Mouse (Mus musculus): ENCODE results near the gene Sept8.
A peak's percentile ranks its signal among the peaks of the same experiment; 100 is the strongest.
"Not testable (repeated sequence)": the region's sequence is repeated elsewhere in the genome, so short reads cannot be mapped to it uniquely, and the experiment has no call there.

The Sept8 gene

GRCm38 (mm10) chr11:53525461-53525860 lies 6.4 kb downstream of the Sept8 start:
- DNase-seq (ENCODE audit: low spot score), result peak; percentile 45

- no peak for DNase-seq (ENCODE audit: low spot score)
Measured at GRCm38 (mm10) chr11:53528397-53529252, 9.6 kb downstream of the Sept8 start.

GRCm38 (mm10) chr11:53529253-53529557 lies 10.1 kb downstream of the Sept8 start:
- no peak for DNase-seq (ENCODE audit: low spot score)

GRCm38 (mm10) chr11:53530001-53530400 lies 10.9 kb downstream of the Sept8 start:
- no peak for DNase-seq (ENCODE audit: low spot score)

GRCm38 (mm10) chr11:53531578-53532230 lies 12.6 kb downstream of the Sept8 start:
- DNase-seq (ENCODE audit: low spot score), result no peak

- DNase-seq (ENCODE audit: low spot score), result no peak
Measured at GRCm38 (mm10) chr11:53532231-53532620, 13.2 kb downstream of the Sept8 start.

GRCm38 (mm10) chr11:53539002-53539491 lies 20.0 kb downstream of the Sept8 start:
- no peak for DNase-seq (ENCODE audit: low spot score)

- DNase-seq (ENCODE audit: low spot score), result no peak
Measured at GRCm38 (mm10) chr11:53540394-53540793, 21.3 kb downstream of the Sept8 start.

- DNase-seq (ENCODE audit: low spot score), result no peak
Measured at GRCm38 (mm10) chr11:53541222-53541621, 22.2 kb downstream of the Sept8 start.

- no peak for DNase-seq (ENCODE audit: low spot score)
Measured at GRCm38 (mm10) chr11:53543021-53543420, 24.0 kb downstream of the Sept8 start.

- no peak for DNase-seq (ENCODE audit: low spot score)
Measured at GRCm38 (mm10) chr11:53546271-53546670, 27.2 kb downstream of the Sept8 start.

GRCm38 (mm10) chr11:53547566-53547965 lies 28.5 kb downstream of the Sept8 start:
- DNase-seq (ENCODE audit: low spot score), result no peak

GRCm38 (mm10) chr11:53548036-53548605 lies 29.1 kb downstream of the Sept8 start:
- no peak for DNase-seq (ENCODE audit: low spot score)

- DNase-seq (ENCODE audit: low spot score), result no peak
Measured at GRCm38 (mm10) chr11:53550714-53551113, 31.7 kb downstream of the Sept8 start.

- no peak for DNase-seq (ENCODE audit: low spot score)
Measured at GRCm38 (mm10) chr11:53551754-53552153, 32.7 kb downstream of the Sept8 start.

- DNase-seq (ENCODE audit: low spot score), result not testable (repeated sequence)
Measured at GRCm38 (mm10) chr11:53556529-53556928, 37.5 kb downstream of the Sept8 start.

GRCm38 (mm10) chr11:53557992-53558391 lies 38.9 kb downstream of the Sept8 start:
- DNase-seq (ENCODE audit: low spot score), result not testable (repeated sequence)

GRCm38 (mm10) chr11:53559980-53560379 lies 40.9 kb downstream of the Sept8 start:
- not testable (repeated sequence) for DNase-seq (ENCODE audit: low spot score)

GRCm38 (mm10) chr11:53561986-53562385 lies 42.9 kb downstream of the Sept8 start:
- DNase-seq (ENCODE audit: low spot score), result no peak

- DNase-seq (ENCODE audit: low spot score), result no peak
Measured at GRCm38 (mm10) chr11:53566646-53567045, 47.6 kb downstream of the Sept8 start.

GRCm38 (mm10) chr11:53567224-53568014 lies 48.4 kb downstream of the Sept8 start, which contains the start of gene Kif3a:
Gene Kif3a (plus strand): TSS chr11:53567379.
- peak; percentile 92 for DNase-seq (ENCODE audit: low spot score)

GRCm38 (mm10) chr11:53580562-53580961 lies 61.5 kb downstream of the Sept8 start:
- DNase-seq (ENCODE audit: low spot score), result no peak

All from ovary, adult 18-20 months (tissue).